Mouse (Mus musculus) CD4-positive helper T cell, adult 2 months (primary cell): ENCODE data around the gene Vamp5.

Source experiments
- DNase-seq: peaks from one replicate; pipeline ENCODE4 v3.0.0-alpha.2; 2012; ENCODE audit warnings: low read depth, missing footprints, low spot score

The Vamp5 gene

GRCm38 (mm10) chr6:72389941-72390771, 9.9 kb upstream of the Vamp5 start, which contains the start of gene Vamp8:
Gene Vamp8, minus strand, starts transcription at chr6:72390703.
- peak; percentile 70 for DNase-seq

- DNase-seq, result peak; percentile 34
Observed at GRCm38 (mm10) chr6:72389471-72389940, 9.2 kb upstream of the Vamp5 start.

GRCm38 (mm10) chr6:72388791-72389329, 8.6 kb upstream of the Vamp5 start:
- no peak for DNase-seq

- DNase-seq, result no peak
Observed at GRCm38 (mm10) chr6:72388266-72388665, 8.0 kb upstream of the Vamp5 start.

GRCm38 (mm10) chr6:72387816-72388215, 7.5 kb upstream of the Vamp5 start:
- DNase-seq, result no peak

GRCm38 (mm10) chr6:72386561-72386960, 6.3 kb upstream of the Vamp5 start:
- DNase-seq, result no peak

- no peak for DNase-seq
Observed at GRCm38 (mm10) chr6:72385258-72385657, 5.0 kb upstream of the Vamp5 start.

- no peak for DNase-seq
Observed at GRCm38 (mm10) chr6:72383952-72384351, 3.7 kb upstream of the Vamp5 start.

GRCm38 (mm10) chr6:72383142-72383820, 3.0 kb upstream of the Vamp5 start:
- DNase-seq, result no peak

- peak; percentile 49 for DNase-seq
Observed at GRCm38 (mm10) chr6:72382494-72382893, 2.2 kb upstream of the Vamp5 start.

- no peak for DNase-seq
Observed at GRCm38 (mm10) chr6:72379377-72380130, 714 bp downstream of the Vamp5 start.

- DNase-seq, result no peak
Observed at GRCm38 (mm10) chr6:72378510-72379234, 1.6 kb downstream of the Vamp5 start.

GRCm38 (mm10) chr6:72374820-72375563, 5.3 kb downstream of the Vamp5 start:
- DNase-seq, result peak; percentile 60

- no peak for DNase-seq
Observed at GRCm38 (mm10) chr6:72374206-72374605, 6.1 kb downstream of the Vamp5 start.

- DNase-seq, result no peak
Observed at GRCm38 (mm10) chr6:72373184-72373583, 7.1 kb downstream of the Vamp5 start.

- DNase-seq, result no peak
Observed at GRCm38 (mm10) chr6:72371571-72371970, 8.7 kb downstream of the Vamp5 start.

GRCm38 (mm10) chr6:72371147-72371546, 9.1 kb downstream of the Vamp5 start:
- no peak for DNase-seq

GRCm38 (mm10) chr6:72370091-72370490, 10.2 kb downstream of the Vamp5 start:
- DNase-seq, result no peak

- no peak for DNase-seq
Observed at GRCm38 (mm10) chr6:72369557-72369956, 10.7 kb downstream of the Vamp5 start.

- no peak for DNase-seq
Observed at GRCm38 (mm10) chr6:72367460-72367974, 12.8 kb downstream of the Vamp5 start.
